ENCODE assay signal across 9 mouse cellular contexts in the genomic region with DNA sequence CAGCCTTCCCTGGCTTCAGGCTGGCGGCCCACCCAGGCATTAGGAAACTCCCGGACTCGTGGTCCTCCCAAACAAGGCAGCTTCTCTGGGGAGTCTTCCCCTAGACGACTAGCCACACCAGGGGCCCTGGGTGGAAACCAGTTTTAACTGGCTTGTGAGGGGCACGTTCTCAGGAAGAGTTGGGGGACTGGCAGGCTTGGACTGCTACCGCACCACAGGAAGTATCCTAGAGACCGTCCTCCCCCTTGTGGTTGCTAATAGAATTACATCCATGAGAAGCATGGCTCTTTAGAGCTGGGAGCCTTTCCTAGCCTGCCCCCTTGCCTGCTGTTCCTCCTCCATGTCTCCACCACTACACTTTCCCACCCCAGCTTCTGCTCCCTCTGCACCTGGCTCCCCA.
DNase-seq lines count a peak whose midpoint lies in the region; ATAC-seq lines count a peak whose summit lies in the region.
"Had no signal": no experiment of that assay in that cellular context is flagged by ENCODE, and none has a peak within 500 bp of the region (broad histone marks: within the 10 kb centered on the region; RNA-seq: fewer than 3 reads in every experiment).

No protein-coding gene starts in this region.

- H3K27ac ChIP-seq in hindbrain, embryonic 11.5 days (ENCODE audit: low read depth, low read length), result no peak overlapping the region
- H3K27ac ChIP-seq: macrophage had no signal

- no peak overlapping the region for H3K9ac ChIP-seq in hindbrain, embryonic 11.5 days (ENCODE audit: low read depth, low read length)

- DNase-seq in adrenal gland, adult (ENCODE audit: inconsistent age in 2 of 2, low spot score in 1 of 2), result peak; percentile 13 to 75
- no peak for DNase-seq in adrenal gland, postnatal 25 days
- peak; percentile 18 for DNase-seq in c-Kit-positive CD71-negative TER-119-negative erythroid progenitor cells, embryonic 14.5 days (ENCODE audit: low read depth)
- peak; percentile 78 for DNase-seq in hindbrain, embryonic 11.5 days (ENCODE audit: low spot score)
- DNase-seq in layer of hippocampus, adult 8-10 months (ENCODE audit: low spot score in 2 of 2), result peak; percentile 35 to 43
- DNase-seq in lung, postnatal 10 days, result peak; percentile 71
- peak; percentile 42 to 61 for DNase-seq in right cerebral cortex, adult 2 months (ENCODE audit: low spot score in 2 of 2)

- WGBS in hindbrain, embryonic 11.5 days, result 25% methylated on average over 7 of the region's 7 CpGs

- no peaks in the 10 kb centered on the region for H3K4me1 ChIP-seq in hindbrain, embryonic 11.5 days (replicated peaks; ENCODE audit: control insufficient read depth, insufficient read depth, low read length)

- no peaks in the 10 kb centered on the region for H3K9me3 ChIP-seq in hindbrain, embryonic 11.5 days (ENCODE audit: control insufficient read depth, low read length)

- ATAC-seq in erythroid progenitor cell, adult 5-6 weeks (replicated peaks; ENCODE audit: low FRiP score, poor library complexity, severe bottlenecking), result peak; percentile 67; the same call in 1 of the 2 replicates
- peak; percentile 71 for ATAC-seq in hindbrain, embryonic 11.5 days (ENCODE audit: low FRiP score)

- no peak overlapping the region for H3K4me3 ChIP-seq in hindbrain, embryonic 11.5 days (ENCODE audit: low read depth, low read length)

- no peaks in the 10 kb centered on the region for H3K27me3 ChIP-seq in hindbrain, embryonic 11.5 days (ENCODE audit: control insufficient read depth, insufficient read depth, low read length)

- H3K36me3 ChIP-seq in hindbrain, embryonic 11.5 days (ENCODE audit: control insufficient read depth, insufficient read depth, low read length), result no peaks in the 10 kb centered on the region

- H3K4me2 ChIP-seq in hindbrain, embryonic 11.5 days (replicated peaks; ENCODE audit: low read depth, low read length), result no peak overlapping the region
